Comparison of ENCODE assay signal across 21 mouse cellular contexts in the genomic region with DNA sequence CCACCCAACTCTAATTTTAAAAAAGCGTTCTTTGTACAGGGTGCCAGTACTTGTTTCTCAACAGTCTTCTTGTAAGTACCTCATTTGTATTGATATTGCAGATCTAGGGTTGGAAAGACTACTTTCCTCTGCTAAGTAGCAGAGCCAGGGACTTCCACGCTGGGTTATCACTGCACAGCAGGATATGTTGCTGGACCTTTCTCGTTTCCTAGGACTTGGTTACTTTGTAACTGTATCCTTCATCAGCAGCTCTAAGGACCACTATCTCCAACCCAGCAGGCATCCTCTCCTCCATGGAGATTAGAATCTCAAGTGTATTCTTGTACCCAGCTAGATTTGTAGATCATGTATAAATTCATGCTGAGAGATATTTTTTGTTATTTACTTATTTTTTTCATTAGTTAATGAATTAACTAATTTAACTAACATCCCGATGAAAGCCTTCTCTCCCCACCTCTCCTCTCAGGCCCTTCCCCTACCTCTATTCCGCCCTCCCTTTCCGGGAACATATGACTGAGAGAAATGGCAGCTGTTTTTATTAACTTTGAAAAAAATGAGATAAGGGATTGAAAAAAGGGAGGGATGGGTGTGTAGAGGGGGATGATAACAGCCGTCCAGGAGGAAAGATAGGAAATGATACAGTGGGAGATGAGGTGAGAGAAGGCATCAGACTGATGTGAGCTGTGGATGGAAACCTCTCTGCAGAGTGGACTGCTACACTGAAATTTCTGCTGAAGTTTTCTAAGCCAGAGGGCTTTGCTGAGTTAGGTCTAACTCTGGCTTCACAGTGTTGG. TPM values are rescaled to one million over a fixed set of nuclear protein-coding genes. Genes with fewer than 3 reads are reported as not detected.
DNase-seq lines count a peak whose midpoint lies in the region; ATAC-seq and TF ChIP-seq lines count a peak whose summit lies in the region.
"Had no signal": no experiment of that assay in that cellular context is flagged by ENCODE, and none has a peak within 500 bp of the region (broad histone marks: within the 10 kb centered on the region; RNA-seq: fewer than 3 reads in every experiment).

No protein-coding gene starts in this region.

- TF ChIP-seq CTCF in G1E (IDR thresholded peaks at IDR 0.05; ENCODE audit: low read depth, low read length) = no peak
- no peak for TF ChIP-seq CTCF in embryonic fibroblast, embryonic 13.5 days (IDR thresholded peaks at IDR 0.05; ENCODE audit: borderline replicate concordance, insufficient read depth, low read length)

- H3K27ac ChIP-seq in embryonic fibroblast, embryonic 13.5 days (ENCODE audit: insufficient read depth, low read length) = peak overlapping the region; percentile 22; the same call in 1 of the 2 replicates
- H3K27ac ChIP-seq: embryonic facial prominence, embryonic 10.5 days; forebrain, embryonic 10.5 days; hindbrain, embryonic 10.5 days; hindbrain, embryonic 14.5 days had no signal

- no peaks in the 10 kb centered on the region for H3K9me3 ChIP-seq in G1E (replicated peaks)
- H3K9me3 ChIP-seq: embryonic facial prominence, embryonic 10.5 days; forebrain, embryonic 10.5 days; heart, embryonic 12.5 days; hindbrain, embryonic 10.5 days had no signal

- H3K27me3 ChIP-seq in G1E (ENCODE audit: insufficient read depth, low read length) = no peaks in the 10 kb centered on the region
- H3K27me3 ChIP-seq: heart, embryonic 12.5 days; Patski had no signal

- DNase-seq in 416B (ENCODE audit: low read depth) (peak; percentile 67), G1E (ENCODE audit: low spot score) (no peak)
- DNase-seq in layer of hippocampus, postnatal 14 days (ENCODE audit: low spot score in 2 of 2) = no peak
- DNase-seq in lung, postnatal 36 days = no peak
- no peak for DNase-seq in layer of hippocampus, postnatal 36 days
- DNase-seq: adrenal gland, postnatal 14 days; B cell, adult 2 months; cerebellum, adult 2 months; cerebellum, postnatal 10 days had no signal

- no peak overlapping the region; the same call in 1 of the 2 replicates for H3K4me3 ChIP-seq in G1E (ENCODE audit: low read depth, low read length)
- H3K4me3 ChIP-seq in embryonic fibroblast, embryonic 13.5 days (ENCODE audit: insufficient read depth, low read length) = no peak overlapping the region
- H3K4me3 ChIP-seq: embryonic facial prominence, embryonic 10.5 days; erythroblast, embryonic 14.5 days; forebrain, embryonic 10.5 days; heart, embryonic 12.5 days; hindbrain, embryonic 10.5 days had no signal

- peaks cover 56% of the 10 kb centered on the region for H3K4me1 ChIP-seq in G1E (ENCODE audit: insufficient read depth, low read depth, low read length)
- peaks cover 2% of the 10 kb centered on the region; the same call in 1 of the 2 replicates for H3K4me1 ChIP-seq in embryonic fibroblast, embryonic 13.5 days (ENCODE audit: control insufficient read depth, insufficient read depth, low read length)
- H3K4me1 ChIP-seq: embryonic facial prominence, embryonic 10.5 days; forebrain, embryonic 10.5 days; heart, embryonic 12.5 days; hindbrain, embryonic 10.5 days had no signal

- H3K36me3 ChIP-seq in G1E (replicated peaks) = no peaks in the 10 kb centered on the region
- H3K36me3 ChIP-seq: embryonic facial prominence, embryonic 10.5 days; forebrain, embryonic 10.5 days; heart, embryonic 12.5 days; hindbrain, embryonic 10.5 days had no signal

- no peak for TF ChIP-seq POLR2A in embryonic fibroblast, embryonic 13.5 days (IDR thresholded peaks at IDR 0.05; ENCODE audit: low read depth, low read length)

- peak; percentile 32 for ATAC-seq in G1E (ENCODE audit: extremely low read depth, insufficient number of reproducible peaks, low FRiP score, poor library complexity, severe bottlenecking)
- ATAC-seq in megakaryocyte progenitor cell, adult 5-6 weeks (replicated peaks; ENCODE audit: poor library complexity) = 0 out of 2 replicates have a peak, but pooled peaks have one; percentile 11
- ATAC-seq: activated CD4-positive, CD25-positive, alpha-beta regulatory T cell, adult 4 months; CD4-positive, CD25-positive, alpha-beta regulatory T cell, adult 4 months; forebrain, embryonic 14.5 days; Patski had no signal

RNA-seq across cellular contexts. Expression of gene Il1rl1, which starts 14.3 kb away (rescaled TPM):
- total RNA-seq in G1E (2014; fragmentation: Nextera tagmentation) (196 TPM in 2 replicates), G1E (2017) (220 and 231 TPM in 2 replicates)
- 6.9 and 10.2 TPM in 2 replicates for polyA plus RNA-seq in G1E (2012)
- polyA plus RNA-seq in embryonic fibroblast, embryonic 13.5 days (2011; ENCODE audit: insufficient read length, low read depth, missing spikeins) = 413 and 663 TPM in 2 replicates
- 5.3 and 11.7 TPM in 2 replicates for total RNA-seq in megakaryocyte progenitor cell, adult 5-6 weeks (2015)
- 5.9 and 11.3 TPM in 2 replicates for total RNA-seq in megakaryocyte progenitor cell, adult 5-6 weeks (2017)
- under 1 TPM; 0.17 to 0.48 TPM for total RNA-seq in layer of hippocampus, postnatal 14 days (2021)
- total RNA-seq in layer of hippocampus, postnatal 36 days (2021) = under 1 TPM; 0.07 to 0.08 TPM
- polyA plus RNA-seq: forebrain, embryonic 10.5 days; forebrain, embryonic 14.5 days had no signal

RNA-seq across cellular contexts. Expression of gene Il18r1, which starts 50.3 kb away (rescaled TPM):
- total RNA-seq in G1E (2014; fragmentation: Nextera tagmentation) (0.45 TPM in 1 of 2 replicates, not detected in the other), G1E (2017) (0.58 and 0.76 TPM in 2 replicates)
- polyA plus RNA-seq in G1E (2012) = not detected in 2 replicates
- not detected in 2 replicates for polyA plus RNA-seq in embryonic fibroblast, embryonic 13.5 days (2011; ENCODE audit: insufficient read length, low read depth, missing spikeins)
- total RNA-seq in megakaryocyte progenitor cell, adult 5-6 weeks (2015) = 0.54 and 1.6 TPM in 2 replicates
- total RNA-seq in megakaryocyte progenitor cell, adult 5-6 weeks (2017) = 0.46 and 0.91 TPM in 2 replicates
- not detected for total RNA-seq in layer of hippocampus, postnatal 14 days (2021)
- total RNA-seq in layer of hippocampus, postnatal 36 days (2021) = not detected
- polyA plus RNA-seq: cerebellum, adult 2 months; embryonic facial prominence, embryonic 10.5 days; erythroblast, embryonic 14.5 days; forebrain, embryonic 10.5 days; forebrain, embryonic 14.5 days; heart, embryonic 12.5 days; hindbrain, embryonic 10.5 days; hindbrain, embryonic 14.5 days; Patski had no signal

Comparison
In these comparisons a context has a peak if more than half of its experiments do, and no peak if none do; other contexts are left out.
1. RNA of gene Il1rl1, which starts 14.3 kb away (total RNA-seq): 196 to 231 TPM in G1E; 5.3 to 11.7 TPM in megakaryocyte progenitor cell, adult 5-6 weeks, 0.17 to 0.48 TPM in layer of hippocampus, postnatal 14 days and 0.07 to 0.08 TPM in layer of hippocampus, postnatal 36 days; every median in the first group is over 10 times any median in the second.